Mouse (Mus musculus) hindbrain, embryonic 13.5 days (tissue): Measurements from ENCODE around the gene Traf3ip1. TPM values are rescaled to one million over a fixed set of nuclear protein-coding genes. Genes with fewer than 3 reads are reported as not detected.

Source experiments
- ATAC-seq: fragments of 200-750 bp; cut with Nextera tagmentation; 2 replicates; pipeline ENCODE4 v1.8.0; 2017; ENCODE audit warnings: moderate TSS enrichment; ENCODE audit not compliant: low FRiP score
- H3K27ac ChIP-seq: fragments of 300-500 bp; sonication (generic); 2 replicates; pipeline ENCODE4 v1.5.1; 2015; ENCODE audit warnings: inconsistent platforms, mild to moderate bottlenecking, moderate library complexity
- H3K27me3 ChIP-seq: fragments of 300-500 bp; sonication (generic); 2 replicates; pipeline ENCODE4 v1.6.1; 2015; ENCODE audit warnings: mild to moderate bottlenecking, inconsistent platforms
- H3K36me3 ChIP-seq: fragments of 300-500 bp; sonication (generic); 2 replicates; pipeline ENCODE4 v1.6.1; 2015; ENCODE audit warnings: mild to moderate bottlenecking, inconsistent platforms
- H3K4me1 ChIP-seq: fragments of 300-500 bp; sonication (generic); replicated peaks from 2 replicates; pipeline ENCODE4 v1.6.1; 2015; ENCODE audit warnings: inconsistent platforms
- H3K4me2 ChIP-seq: fragments of 300-500 bp; sonication (generic); 2 replicates; pipeline ENCODE4 v1.6.1; 2015; ENCODE audit warnings: inconsistent platforms, mild to moderate bottlenecking, moderate library complexity
- H3K4me3 ChIP-seq: fragments of 300-500 bp; sonication (generic); 2 replicates; pipeline ENCODE4 v1.5.1; 2015; ENCODE audit warnings: mild to moderate bottlenecking, inconsistent platforms
- H3K9ac ChIP-seq: fragments of 300-500 bp; sonication (generic); 2 replicates; pipeline ENCODE4 v1.6.1; 2015; ENCODE audit warnings: mild to moderate bottlenecking, inconsistent platforms
- H3K9me3 ChIP-seq: fragments of 300-500 bp; sonication (generic); 2 replicates; pipeline ENCODE4 v1.6.1; 2016; ENCODE audit warnings: inconsistent platforms
- WGBS: fragments of 180-500 bp; shearing (Covaris S2); methylation state at CpG from one replicate; pipeline ENCODE4 v1.1.7; 2015; 5-methylcytosine and 5-hydroxymethylcytosine counted together
- polyA plus RNA-seq: library from polyadenylated mRNA; unstranded; fragments of >200 nt; fragmentation: Nextera tagmentation; extraction: Ambion mirVana; gene quantifications from 2 replicates; pipeline ENCODE4 v1.2.1, GENCODE M21; 2015

Traf3ip1 gene
- 9.4 and 10.6 TPM in 2 replicates for polyA plus RNA-seq

GRCm38 (mm10) chr1:91494457-91495140 is at the start of gene Traf3ip1:
Gene Traf3ip1 (plus strand): TSS chr1:91494647.
- peak within 1 kb of the TSS; percentile 52 for H3K27ac ChIP-seq
- no peaks in the 10 kb centered on the region for H3K27me3 ChIP-seq
- H3K9ac ChIP-seq, result peak within 1 kb of the TSS; percentile 94
- H3K4me1 ChIP-seq, result peaks cover 34% of the 10 kb centered on the region
- H3K4me3 ChIP-seq, result peak within 1 kb of the TSS; percentile 87
- under 1% methylated on average over 79 of the region's 79 CpGs for WGBS
- no peaks in the 10 kb centered on the region for H3K9me3 ChIP-seq
- H3K4me2 ChIP-seq, result peak within 1 kb of the TSS; percentile 92
- H3K36me3 ChIP-seq, result peaks cover 13% of the 10 kb centered on the region
- peak; percentile 99 for ATAC-seq

GRCm38 (mm10) chr1:91444841-91445830 is 49.3 kb upstream of the Traf3ip1 start:
- peaks cover 86% of the 10 kb centered on the region for H3K36me3 ChIP-seq
- 91% methylated on average over 17 of the region's 17 CpGs for WGBS
- H3K27me3 ChIP-seq, result no peaks in the 10 kb centered on the region
- H3K4me3 ChIP-seq, result no peak overlapping the region
- no peak overlapping the region for H3K27ac ChIP-seq
- H3K4me2 ChIP-seq, result no peak overlapping the region
- H3K9me3 ChIP-seq, result peaks cover 7% of the 10 kb centered on the region; the same call in 1 of the 2 replicates
- ATAC-seq, result no peak
- H3K9ac ChIP-seq, result no peak overlapping the region
- H3K4me1 ChIP-seq, result no peaks in the 10 kb centered on the region

DNA sequence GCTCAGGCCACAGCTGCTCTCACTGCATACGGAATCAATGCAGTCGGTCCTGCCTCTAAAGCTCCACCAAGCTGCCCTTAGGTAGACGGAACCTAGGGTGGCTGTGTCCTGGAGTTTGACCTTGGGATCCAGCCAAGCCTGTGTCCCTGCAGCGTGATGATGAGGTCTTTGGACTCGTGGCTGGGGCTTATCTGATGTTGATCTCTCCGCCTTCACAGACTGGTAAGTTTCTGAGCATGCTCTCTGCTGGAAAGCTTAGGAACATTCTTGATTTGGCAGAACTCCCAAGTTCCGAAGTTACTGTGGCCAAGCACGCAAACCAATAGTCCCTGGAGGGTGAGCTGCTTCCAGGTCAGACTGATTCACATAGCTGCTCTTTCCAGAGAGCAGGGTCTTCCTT is 48.4 kb upstream of the Traf3ip1 start:
- Histone ChIP-seq H3K36me3 (peaks cover 82% of the 10 kb centered on the region), H3K9ac (no peak overlapping the region), H3K4me2 (no peak overlapping the region), H3K27ac (no peak overlapping the region), H3K27me3 (no peaks in the 10 kb centered on the region), H3K4me1 (no peaks in the 10 kb centered on the region), H3K4me3 (no peak overlapping the region), H3K9me3 (peaks cover 7% of the 10 kb centered on the region; the same call in 1 of the 2 replicates)
- ATAC-seq, result no peak
- 89% methylated on average over 8 of the region's 8 CpGs for WGBS

- H3K4me1 ChIP-seq, result no peaks in the 10 kb centered on the region
- peaks cover 7% of the 10 kb centered on the region; the same call in 1 of the 2 replicates for H3K9me3 ChIP-seq
- H3K4me3 ChIP-seq, result no peak overlapping the region
- no peaks in the 10 kb centered on the region for H3K27me3 ChIP-seq
- H3K27ac ChIP-seq, result no peak overlapping the region
- peaks cover 81% of the 10 kb centered on the region for H3K36me3 ChIP-seq
- WGBS, result 91% methylated on average over 4 of the region's 4 CpGs
- no peak overlapping the region for H3K4me2 ChIP-seq
- no peak overlapping the region for H3K9ac ChIP-seq
- ATAC-seq, result no peak
These were observed 47.9 kb upstream of the Traf3ip1 start for GRCm38 (mm10) chr1:91446511-91446910.

DNA sequence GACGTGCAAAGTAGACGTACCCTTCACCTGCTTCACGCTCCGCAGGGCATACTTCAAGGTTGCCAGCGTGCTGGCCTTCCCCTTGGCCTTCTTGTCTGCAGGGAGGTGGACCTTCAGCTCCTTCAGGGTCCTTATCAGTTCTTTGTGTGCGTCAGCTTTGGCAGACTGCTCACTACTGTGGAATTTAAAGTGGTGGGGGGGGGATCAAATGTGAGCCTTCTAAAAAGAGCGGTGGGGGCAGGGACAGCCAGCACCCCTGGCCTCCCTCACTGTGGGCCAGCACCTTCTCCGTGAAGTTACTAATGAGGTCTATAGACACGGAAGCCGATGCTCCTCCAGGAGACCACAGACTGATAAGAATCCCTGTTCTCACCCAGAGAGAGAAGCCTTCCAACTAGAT is 45.8 kb upstream of the Traf3ip1 start:
- Histone ChIP-seq H3K4me3 (no peak overlapping the region), H3K36me3 (peaks cover 64% of the 10 kb centered on the region), H3K9me3 (peaks cover 7% of the 10 kb centered on the region; the same call in 1 of the 2 replicates), H3K4me2 (no peak overlapping the region), H3K9ac (no peak overlapping the region), H3K27ac (no peak overlapping the region), H3K27me3 (no peaks in the 10 kb centered on the region), H3K4me1 (peaks cover 6% of the 10 kb centered on the region; the same call in 1 of the 2 replicates)
- 95% methylated on average over 10 of the region's 10 CpGs for WGBS
- no peak for ATAC-seq

GRCm38 (mm10) chr1:91450851-91451250 is 43.6 kb upstream of the Traf3ip1 start:
- H3K4me1 ChIP-seq, result peaks cover 25% of the 10 kb centered on the region
- H3K4me3 ChIP-seq, result no peak overlapping the region
- no peaks in the 10 kb centered on the region for H3K27me3 ChIP-seq
- peaks cover 7% of the 10 kb centered on the region; the same call in 1 of the 2 replicates for H3K9me3 ChIP-seq
- peaks cover 44% of the 10 kb centered on the region for H3K36me3 ChIP-seq
- 93% methylated on average over 5 of the region's 5 CpGs for WGBS
- no peak overlapping the region for H3K9ac ChIP-seq
- no peak overlapping the region for H3K4me2 ChIP-seq
- no peak for ATAC-seq
- no peak overlapping the region for H3K27ac ChIP-seq

GRCm38 (mm10) chr1:91451547-91452084 is 42.8 kb upstream of the Traf3ip1 start:
- ATAC-seq, result no peak

DNA sequence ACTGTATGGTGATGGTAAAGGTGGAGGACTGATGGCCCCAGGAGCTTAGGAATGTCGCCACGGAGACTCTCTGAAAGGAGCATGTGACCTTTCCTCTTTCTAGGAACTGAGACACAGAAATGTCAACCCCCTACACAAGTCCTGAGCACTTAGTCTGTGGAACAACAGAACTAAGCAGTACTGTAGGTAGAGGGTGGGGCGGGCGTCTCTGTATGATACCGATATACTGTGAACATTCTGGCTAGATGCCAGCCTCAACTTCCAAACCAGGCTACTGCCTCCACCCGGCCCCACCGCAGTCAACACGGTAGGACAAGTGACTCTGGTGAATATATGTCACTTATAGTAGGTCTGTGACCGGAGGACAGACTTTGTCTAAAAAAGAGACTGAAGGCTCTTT is 40.5 kb upstream of the Traf3ip1 start:
- Histone ChIP-seq H3K27ac (no peak overlapping the region), H3K36me3 (peaks cover 14% of the 10 kb centered on the region), H3K9ac (no peak overlapping the region), H3K27me3 (no peaks in the 10 kb centered on the region), H3K4me3 (no peak overlapping the region), H3K9me3 (no peaks in the 10 kb centered on the region), H3K4me2 (no peak overlapping the region), H3K4me1 (peaks cover 55% of the 10 kb centered on the region)
- 84% methylated on average over 9 of the region's 9 CpGs for WGBS
- no peak for ATAC-seq

More at GRCm38 (mm10) chr1:91451547-91452084, 42.8 kb upstream of the Traf3ip1 start:
- H3K36me3 ChIP-seq, result peaks cover 37% of the 10 kb centered on the region
- peaks cover 7% of the 10 kb centered on the region; the same call in 1 of the 2 replicates for H3K9me3 ChIP-seq
- no peak overlapping the region for H3K27ac ChIP-seq
- H3K4me3 ChIP-seq, result no peak overlapping the region
- H3K27me3 ChIP-seq, result no peaks in the 10 kb centered on the region
- no peak overlapping the region for H3K9ac ChIP-seq
- H3K4me1 ChIP-seq, result peaks cover 32% of the 10 kb centered on the region
- no peak overlapping the region for H3K4me2 ChIP-seq
- WGBS, result 77% methylated on average over 5 of the region's 5 CpGs

DNA sequence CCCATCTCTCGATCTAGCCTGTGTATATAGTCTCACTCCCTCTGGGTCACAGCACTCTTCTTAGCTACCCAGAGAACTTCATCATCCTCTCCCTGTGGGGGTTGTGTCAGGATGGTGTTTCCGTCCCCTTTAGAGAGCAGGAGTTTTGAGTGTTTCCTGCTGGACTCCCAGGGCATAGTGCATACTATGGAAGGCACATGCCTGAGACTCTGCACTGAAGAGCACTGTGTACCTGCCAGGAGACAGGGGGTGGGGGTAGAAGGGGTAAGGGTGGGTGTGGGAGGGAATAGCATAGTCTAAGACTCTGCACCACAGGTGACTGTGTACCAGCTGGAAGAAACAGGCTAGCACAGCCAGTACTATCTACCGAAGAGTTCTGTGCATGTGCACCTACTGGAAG is 40.1 kb upstream of the Traf3ip1 start:
- Histone ChIP-seq H3K9ac (no peak overlapping the region), H3K4me1 (peaks cover 55% of the 10 kb centered on the region), H3K4me2 (no peak overlapping the region), H3K9me3 (no peaks in the 10 kb centered on the region), H3K27me3 (no peaks in the 10 kb centered on the region), H3K36me3 (peaks cover 10% of the 10 kb centered on the region), H3K4me3 (no peak overlapping the region), H3K27ac (no peak overlapping the region)
- WGBS, result 88% methylated on average over 3 of the region's 3 CpGs
- no peak for ATAC-seq

DNA sequence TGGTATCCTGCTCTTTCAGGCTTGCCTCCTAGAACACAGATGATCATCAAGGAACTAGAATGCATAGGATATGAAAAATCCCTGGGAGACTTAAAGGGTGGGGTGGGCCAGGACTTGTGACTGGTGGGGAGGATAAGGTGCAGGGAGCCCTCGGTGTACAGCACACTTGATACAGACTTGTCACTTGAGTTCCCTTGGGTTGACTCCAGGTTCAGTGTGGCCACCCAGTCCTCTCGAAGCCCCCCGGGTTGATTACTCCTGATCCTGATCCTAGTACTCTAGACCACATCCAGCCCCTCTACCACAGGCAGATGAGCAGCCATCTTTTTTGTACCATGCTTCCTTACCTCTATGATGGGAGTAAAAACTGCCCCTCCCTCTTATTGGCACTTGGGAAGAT is 39.5 kb upstream of the Traf3ip1 start:
- Histone ChIP-seq H3K27me3 (no peaks in the 10 kb centered on the region), H3K36me3 (peaks cover 4% of the 10 kb centered on the region), H3K9me3 (no peaks in the 10 kb centered on the region), H3K4me1 (peaks cover 59% of the 10 kb centered on the region), H3K4me3 (no peak overlapping the region), H3K9ac (no peak overlapping the region), H3K4me2 (no peak overlapping the region), H3K27ac (peak overlapping the region; percentile 60; the same call in 1 of the 2 replicates)
- 90% methylated on average over 3 of the region's 3 CpGs for WGBS
- ATAC-seq, result no peak

GRCm38 (mm10) chr1:91455661-91456161 is 38.7 kb upstream of the Traf3ip1 start:
- H3K4me2 ChIP-seq, result peak overlapping the region; percentile 27
- no peaks in the 10 kb centered on the region for H3K9me3 ChIP-seq
- no peak for ATAC-seq
- H3K4me1 ChIP-seq, result peaks cover 65% of the 10 kb centered on the region
- peak overlapping the region; percentile 60 for H3K27ac ChIP-seq
- no peak overlapping the region for H3K4me3 ChIP-seq
- H3K9ac ChIP-seq, result peak overlapping the region; percentile 39; the same call in 1 of the 2 replicates
- no peaks in the 10 kb centered on the region for H3K36me3 ChIP-seq
- 0 out of 2 replicates have a peak, but pooled peaks cover 3% of the 10 kb centered on the region for H3K27me3 ChIP-seq
- 39% methylated on average over 7 of the region's 7 CpGs for WGBS
